Mouse (Mus musculus): ENCODE results near the gene Taz.

DNA sequence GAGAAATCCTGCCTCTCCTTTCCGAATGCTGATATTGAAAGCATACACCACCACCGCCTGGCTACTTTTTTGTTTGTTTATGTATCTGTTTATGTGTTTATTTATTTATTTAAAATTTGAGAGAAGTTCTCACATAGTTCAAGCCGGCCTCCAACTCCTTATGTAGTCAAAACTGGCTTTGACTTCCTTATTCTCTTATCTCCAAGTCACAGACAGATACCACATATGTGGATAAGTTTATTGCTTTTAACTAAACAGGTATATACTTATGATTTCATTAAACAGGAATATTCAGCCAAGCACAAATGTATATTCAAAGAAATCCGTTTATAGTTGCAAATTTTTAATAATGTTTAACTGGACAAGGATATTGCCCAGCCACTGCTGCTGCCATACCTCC, 11.7 kb downstream of the Taz start:
- no peak for TF ChIP-seq CTCF (IDR thresholded peaks at IDR 0.05; ENCODE audit: low read depth)
- no peak for TF ChIP-seq EP300 (IDR thresholded peaks at IDR 0.05; ENCODE audit: low read depth)

Measured in liver, postnatal 0 days (tissue).